Mouse (Mus musculus) embryonic facial prominence, embryonic 10.5 days (tissue): ENCODE measurements at regions not wholly inside any gene's neighbourhood (a gene's known extent, or its start where the extent isn't known, plus 50 kb on each side); places are given as distances from the start of the nearest gene placed in this dataset.

Experiments used
- DNase-seq: peaks from one replicate; pipeline ENCODE4 v3.0.0-alpha.2; 2017; ENCODE audit warnings: low spot score
- H3K27ac ChIP-seq: fragments of 300-500 bp; sonication (generic); replicated peaks from 2 replicates; pipeline ENCODE4 v1.5.1; 2016; ENCODE audit warnings: mild to moderate bottlenecking
- H3K27me3 ChIP-seq: fragments of 300-500 bp; sonication (generic); replicated peaks from 2 replicates; pipeline ENCODE4 v1.6.1; 2016; ENCODE audit warnings: low read depth, mild to moderate bottlenecking; ENCODE audit not compliant: poor library complexity, severe bottlenecking
- H3K36me3 ChIP-seq: fragments of 300-500 bp; sonication (generic); replicated peaks from 2 replicates; pipeline ENCODE4 v1.6.1; 2016; ENCODE audit warnings: mild to moderate bottlenecking, moderate library complexity
- H3K4me1 ChIP-seq: fragments of 300-500 bp; sonication (generic); 2 replicates; pipeline ENCODE4 v1.6.1; 2016
- H3K4me3 ChIP-seq: fragments of 300-500 bp; sonication (generic); 2 replicates; pipeline ENCODE4 v1.5.1; 2016; ENCODE audit warnings: mild to moderate bottlenecking, moderate library complexity
- H3K9me3 ChIP-seq: fragments of 300-500 bp; sonication (generic); 2 replicates; pipeline ENCODE4 v1.6.1; 2016; ENCODE audit warnings: mild to moderate bottlenecking
- WGBS: fragments of 180-500 bp; shearing (Covaris S2); methylation state at CpG from one replicate; pipeline ENCODE4 v1.1.7; 2016; 5-methylcytosine and 5-hydroxymethylcytosine counted together

DNA sequence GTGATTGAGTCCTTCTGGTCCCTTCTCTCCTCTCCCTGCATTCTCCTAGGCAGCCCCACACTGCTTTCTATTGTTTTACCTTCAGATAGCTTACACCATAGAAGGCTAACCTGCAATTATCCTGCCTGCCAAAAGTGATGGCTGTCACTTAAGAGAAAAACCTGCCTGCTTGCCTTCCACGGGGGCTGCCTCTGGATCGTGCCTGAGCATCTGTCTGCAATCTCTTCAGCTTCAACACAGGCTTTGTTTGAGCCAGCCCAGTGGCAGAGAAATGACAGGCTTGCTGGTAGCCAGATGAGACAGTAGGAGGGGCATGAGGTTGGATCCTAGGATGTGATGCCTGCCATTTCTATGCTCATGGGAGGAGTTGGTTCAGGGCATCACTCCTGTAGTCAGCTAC, 345.2 kb upstream of the Tshz3 start:
- no peaks in the 10 kb centered on the region for H3K9me3 ChIP-seq
- WGBS: 16% methylated on average over 2 of the region's 2 CpGs
- H3K27me3 ChIP-seq: no peaks in the 10 kb centered on the region
- peaks cover 31% of the 10 kb centered on the region for H3K4me1 ChIP-seq
- peak overlapping the region; percentile 36; the same call in 1 of the 2 replicates for H3K27ac ChIP-seq
- H3K36me3 ChIP-seq: no peaks in the 10 kb centered on the region
- H3K4me3 ChIP-seq: no peak overlapping the region
- DNase-seq: peak; percentile 62

DNA sequence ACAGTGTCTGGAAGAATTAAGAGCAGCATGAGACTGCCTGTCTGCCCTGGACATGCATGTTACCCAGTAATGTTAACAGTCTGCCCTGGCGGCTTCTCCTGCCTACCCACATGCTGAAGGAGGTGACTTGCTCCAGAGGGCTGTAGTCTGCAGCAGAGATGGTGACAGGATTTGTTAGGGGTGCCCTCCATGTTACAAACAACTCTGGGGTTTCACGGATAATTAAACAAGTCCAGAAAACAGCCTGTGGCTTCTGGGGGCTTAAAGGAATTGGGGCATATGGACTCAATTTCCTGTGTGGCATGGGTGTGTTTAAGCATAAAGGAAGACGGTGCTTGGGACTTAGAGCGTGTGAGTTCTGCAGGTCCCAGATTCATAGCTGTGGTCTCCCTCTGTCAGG, 347.3 kb upstream of the Tshz3 start:
- H3K27me3 ChIP-seq: no peaks in the 10 kb centered on the region
- peak overlapping the region; percentile 67 for H3K27ac ChIP-seq
- no peaks in the 10 kb centered on the region for H3K9me3 ChIP-seq
- H3K4me1 ChIP-seq: peaks cover 31% of the 10 kb centered on the region
- DNase-seq: peak; percentile 34
- H3K4me3 ChIP-seq: no peak overlapping the region
- H3K36me3 ChIP-seq: no peaks in the 10 kb centered on the region
- WGBS: 38% methylated on average over 4 of the region's 4 CpGs

DNA sequence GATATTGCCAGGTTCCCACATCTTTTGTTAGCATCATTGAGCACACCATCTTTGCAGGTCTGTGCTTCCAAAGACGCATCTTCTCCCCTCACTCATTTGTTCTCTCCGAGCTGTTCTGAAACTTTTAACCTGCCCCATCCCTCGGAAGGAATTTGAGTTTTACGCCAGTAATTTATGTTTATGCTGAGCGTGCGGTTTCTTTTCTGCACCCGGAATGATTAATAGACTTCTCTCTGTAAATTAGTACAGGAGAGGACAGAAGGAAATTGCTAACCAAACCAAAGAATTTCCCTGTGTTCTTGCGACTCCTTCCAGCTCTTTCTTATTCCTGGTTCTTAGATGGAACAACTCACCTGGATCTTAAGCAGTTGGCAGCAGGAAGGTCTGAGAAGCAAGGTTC, 349.7 kb upstream of the Tshz3 start:
- no peaks in the 10 kb centered on the region for H3K9me3 ChIP-seq
- no peak overlapping the region for H3K27ac ChIP-seq
- 91% methylated on average over 8 of the region's 8 CpGs for WGBS
- no peaks in the 10 kb centered on the region for H3K36me3 ChIP-seq
- no peaks in the 10 kb centered on the region for H3K27me3 ChIP-seq
- no peak for DNase-seq
- peaks cover 30% of the 10 kb centered on the region for H3K4me1 ChIP-seq
- no peak overlapping the region for H3K4me3 ChIP-seq

DNA sequence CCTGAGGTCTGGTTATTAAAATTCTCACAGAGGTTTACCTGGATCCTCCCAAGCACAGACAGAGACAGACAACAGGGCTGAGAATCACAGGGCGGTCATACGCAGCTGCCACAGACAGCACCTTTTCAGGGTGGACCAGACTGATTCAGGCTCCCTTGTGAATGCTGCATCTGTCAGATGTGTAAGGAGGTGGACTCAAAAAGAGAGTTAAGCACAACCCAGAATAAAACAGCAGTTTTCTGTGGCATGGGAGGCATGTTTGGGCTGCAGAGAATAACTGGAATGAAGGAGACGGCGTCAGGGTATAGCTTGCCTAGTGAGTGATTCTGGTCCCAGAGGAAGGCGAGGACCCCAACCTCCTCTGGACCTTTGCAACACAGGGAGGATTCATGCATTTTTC, 363.1 kb upstream of the Tshz3 start:
- WGBS: 94% methylated on average over 5 of the region's 5 CpGs
- peaks cover 22% of the 10 kb centered on the region for H3K4me1 ChIP-seq
- no peak overlapping the region for H3K27ac ChIP-seq
- H3K4me3 ChIP-seq: no peak overlapping the region
- no peaks in the 10 kb centered on the region for H3K27me3 ChIP-seq
- H3K9me3 ChIP-seq: no peaks in the 10 kb centered on the region
- DNase-seq: no peak
- no peaks in the 10 kb centered on the region for H3K36me3 ChIP-seq

DNA sequence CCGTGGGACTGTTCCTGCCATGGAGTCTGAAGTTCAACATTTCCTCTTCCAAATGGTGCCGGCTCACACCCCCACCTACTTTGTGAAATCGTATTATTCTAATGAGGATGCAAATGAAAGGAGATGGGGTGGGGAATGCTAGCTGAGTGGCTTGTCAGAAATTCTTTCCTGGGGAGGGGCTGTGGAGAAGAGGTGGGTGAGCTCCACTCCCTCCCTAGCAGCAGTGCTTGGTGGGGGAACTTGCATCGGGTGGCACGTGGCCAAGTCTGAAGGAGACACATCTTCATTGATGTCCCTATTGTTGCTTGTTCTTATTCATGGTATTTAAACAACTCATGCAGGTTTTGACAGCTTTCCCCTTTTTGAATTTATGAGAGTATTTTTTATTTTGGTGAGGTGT, 363.8 kb upstream of the Tshz3 start:
- Histone ChIP-seq H3K36me3 (no peaks in the 10 kb centered on the region), H3K4me3 (no peak overlapping the region), H3K4me1 (peaks cover 22% of the 10 kb centered on the region), H3K9me3 (no peaks in the 10 kb centered on the region), H3K27ac (no peak overlapping the region), H3K27me3 (no peaks in the 10 kb centered on the region)
- WGBS: 54% methylated on average over 5 of the region's 5 CpGs
- no peak for DNase-seq

DNA sequence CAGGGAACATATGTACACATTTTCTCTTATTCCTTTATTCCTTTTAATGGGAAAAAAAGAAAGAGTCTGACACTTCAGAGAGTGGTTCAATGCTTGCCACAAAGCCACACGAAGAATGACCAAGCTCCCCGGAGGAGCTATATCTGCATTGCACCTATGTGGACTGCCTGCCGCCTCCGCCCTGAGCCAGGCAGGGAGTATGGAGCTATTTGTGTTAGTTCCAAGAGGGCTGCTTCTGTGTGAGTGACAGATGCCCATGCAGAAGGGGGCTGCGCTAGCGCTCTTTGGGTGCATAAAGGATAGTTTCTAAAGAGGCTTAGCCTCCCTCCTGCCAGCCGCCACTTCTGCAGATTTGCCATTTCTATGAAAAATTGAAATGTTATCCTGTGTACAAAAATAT, 365.3 kb upstream of the Tshz3 start:
- Histone ChIP-seq H3K4me1 (peaks cover 22% of the 10 kb centered on the region), H3K9me3 (no peaks in the 10 kb centered on the region), H3K27me3 (no peaks in the 10 kb centered on the region), H3K36me3 (no peaks in the 10 kb centered on the region), H3K27ac (no peak overlapping the region), H3K4me3 (no peak overlapping the region)
- no peak for DNase-seq
- 86% methylated on average over 7 of the region's 7 CpGs for WGBS

DNA sequence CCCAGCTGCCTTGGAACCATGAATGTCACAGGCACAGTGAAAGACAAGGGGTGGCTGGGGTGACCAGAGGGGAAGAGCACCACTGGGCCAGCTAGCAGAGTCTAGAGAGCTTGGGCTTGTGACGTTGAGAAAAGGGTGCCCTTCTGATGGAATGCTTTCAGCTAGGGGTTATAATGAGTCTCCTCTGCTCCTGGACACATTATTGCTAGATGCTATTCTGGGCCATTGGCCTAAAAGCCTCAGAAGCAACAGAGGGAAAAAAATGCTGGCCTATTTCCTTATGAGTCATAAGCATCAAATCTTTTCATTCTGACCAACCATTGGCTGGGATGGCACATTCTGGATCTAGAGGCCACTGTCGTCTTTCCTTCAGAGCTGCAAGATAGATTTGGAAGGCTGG, 369.8 kb upstream of the Tshz3 start:
- DNase-seq: no peak
- Histone ChIP-seq H3K4me1 (peaks cover 6% of the 10 kb centered on the region), H3K27ac (no peak overlapping the region), H3K27me3 (no peaks in the 10 kb centered on the region), H3K4me3 (no peak overlapping the region), H3K36me3 (no peaks in the 10 kb centered on the region), H3K9me3 (0 out of 2 replicates have a peak, but pooled peaks cover 4% of the 10 kb centered on the region)
- WGBS: 91% methylated on average over 2 of the region's 2 CpGs

DNA sequence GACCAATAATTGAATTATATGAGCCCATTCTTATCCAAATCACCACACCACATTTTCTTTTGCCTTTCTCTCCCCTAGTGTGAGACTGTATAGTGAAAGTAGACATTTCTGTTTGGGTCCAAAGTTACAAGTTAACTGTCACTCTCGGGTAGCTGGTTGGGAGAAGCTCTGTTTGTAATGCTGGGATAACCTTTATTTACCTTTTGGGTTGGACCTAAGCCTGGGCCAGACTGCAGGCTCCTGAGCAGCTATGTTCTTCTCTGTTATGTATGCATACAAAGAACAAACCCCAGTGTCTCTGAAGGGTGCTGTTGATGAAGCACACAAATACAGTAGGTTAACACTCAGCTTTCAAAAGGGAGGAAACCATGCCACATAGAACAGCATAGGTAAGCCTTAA, 373.9 kb upstream of the Tshz3 start:
- Histone ChIP-seq H3K4me3 (no peak overlapping the region), H3K4me1 (peaks cover 7% of the 10 kb centered on the region; the same call in 1 of the 2 replicates), H3K36me3 (no peaks in the 10 kb centered on the region), H3K9me3 (0 out of 2 replicates have a peak, but pooled peaks cover 4% of the 10 kb centered on the region), H3K27me3 (no peaks in the 10 kb centered on the region), H3K27ac (no peak overlapping the region)
- DNase-seq: no peak
- WGBS: 86% methylated on average over 1 of the region's 1 CpGs

DNA sequence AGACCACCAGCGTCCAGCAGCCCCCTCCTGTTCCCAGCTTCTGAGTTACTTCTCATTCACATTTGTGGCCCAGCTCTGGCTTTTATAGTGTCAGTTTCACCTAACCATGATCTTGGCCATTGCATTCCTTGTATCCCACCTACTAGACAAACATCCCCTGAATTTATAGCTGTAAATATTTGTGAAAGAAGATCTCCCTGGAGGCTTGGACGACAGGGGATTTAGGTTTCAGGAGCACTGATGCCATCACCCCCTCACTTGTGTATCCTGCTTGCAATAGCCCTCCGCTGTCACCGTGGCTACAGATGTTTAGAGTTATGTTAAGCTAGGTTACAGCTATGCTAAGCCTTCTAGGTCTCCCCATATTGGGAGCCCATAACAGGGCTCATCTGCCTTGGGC, 375.7 kb upstream of the Tshz3 start:
- H3K9me3 ChIP-seq: 0 out of 2 replicates have a peak, but pooled peaks cover 4% of the 10 kb centered on the region
- no peak overlapping the region for H3K27ac ChIP-seq
- no peak for DNase-seq
- peaks cover 16% of the 10 kb centered on the region for H3K4me1 ChIP-seq
- H3K36me3 ChIP-seq: no peaks in the 10 kb centered on the region
- WGBS: 63% methylated on average over 4 of the region's 4 CpGs
- no peak overlapping the region for H3K4me3 ChIP-seq
- no peaks in the 10 kb centered on the region for H3K27me3 ChIP-seq

DNA sequence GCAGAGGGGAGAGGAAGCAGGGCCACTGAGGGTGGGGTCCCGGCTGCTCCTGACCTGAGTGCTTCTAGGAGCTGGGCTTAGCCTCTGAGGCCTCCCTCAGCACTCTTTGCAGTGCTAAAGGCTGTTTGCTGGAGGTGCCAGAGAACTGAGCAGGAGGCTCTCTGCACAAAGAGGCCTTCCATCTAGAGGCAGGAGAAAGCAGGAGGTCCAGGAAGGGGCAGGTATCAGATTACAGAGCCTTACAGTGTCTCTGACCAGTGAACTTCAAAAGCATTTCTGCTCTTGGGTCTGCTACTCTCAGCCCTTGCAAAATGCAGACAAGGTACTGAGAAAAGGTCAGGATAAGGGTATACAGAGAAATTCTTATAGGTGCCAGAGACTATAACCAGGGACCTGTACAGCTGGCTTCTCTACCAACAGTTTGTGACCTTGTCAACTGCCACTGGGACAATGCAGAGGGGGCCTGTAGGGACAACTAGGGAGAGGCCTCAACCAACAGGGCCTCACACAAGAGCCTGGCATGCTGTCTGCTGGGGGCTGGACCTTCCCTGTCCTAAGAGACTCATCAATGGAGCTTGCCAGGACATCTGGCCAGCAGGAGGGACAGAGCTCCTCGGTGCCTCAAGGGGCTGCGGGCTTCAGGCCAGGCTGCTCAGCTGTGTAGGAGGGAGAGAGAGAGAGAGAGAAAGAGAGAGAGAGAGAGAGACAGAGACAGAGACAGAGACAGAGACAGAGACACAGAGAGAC, 380.3 kb upstream of the Tshz3 start:
- Histone ChIP-seq H3K36me3 (no peaks in the 10 kb centered on the region), H3K9me3 (no peaks in the 10 kb centered on the region), H3K27ac (peak overlapping the region; percentile 81), H3K27me3 (no peaks in the 10 kb centered on the region), H3K4me1 (peaks cover 19% of the 10 kb centered on the region), H3K4me3 (no peak overlapping the region)
- WGBS: 43% methylated on average over 3 of the region's 3 CpGs
- DNase-seq: peak; percentile 29

DNA sequence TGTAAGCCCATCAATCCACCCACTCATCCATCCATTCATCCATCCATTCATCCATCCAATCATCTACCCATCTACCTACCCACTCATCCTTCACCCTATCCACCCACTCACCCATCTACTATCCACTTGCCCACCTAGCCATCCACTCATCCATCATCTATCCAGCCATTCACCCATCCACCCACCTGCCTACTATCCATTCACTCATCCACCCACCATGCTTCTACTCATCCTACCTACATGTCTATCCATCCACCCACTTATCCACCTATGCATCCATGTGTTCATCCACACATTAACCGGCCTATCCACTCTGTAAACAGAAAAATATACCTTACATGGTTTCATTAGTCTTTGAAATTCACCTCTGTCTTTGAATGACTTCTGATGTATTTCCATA, 384.2 kb upstream of the Tshz3 start:
- no peaks in the 10 kb centered on the region for H3K36me3 ChIP-seq

DNA sequence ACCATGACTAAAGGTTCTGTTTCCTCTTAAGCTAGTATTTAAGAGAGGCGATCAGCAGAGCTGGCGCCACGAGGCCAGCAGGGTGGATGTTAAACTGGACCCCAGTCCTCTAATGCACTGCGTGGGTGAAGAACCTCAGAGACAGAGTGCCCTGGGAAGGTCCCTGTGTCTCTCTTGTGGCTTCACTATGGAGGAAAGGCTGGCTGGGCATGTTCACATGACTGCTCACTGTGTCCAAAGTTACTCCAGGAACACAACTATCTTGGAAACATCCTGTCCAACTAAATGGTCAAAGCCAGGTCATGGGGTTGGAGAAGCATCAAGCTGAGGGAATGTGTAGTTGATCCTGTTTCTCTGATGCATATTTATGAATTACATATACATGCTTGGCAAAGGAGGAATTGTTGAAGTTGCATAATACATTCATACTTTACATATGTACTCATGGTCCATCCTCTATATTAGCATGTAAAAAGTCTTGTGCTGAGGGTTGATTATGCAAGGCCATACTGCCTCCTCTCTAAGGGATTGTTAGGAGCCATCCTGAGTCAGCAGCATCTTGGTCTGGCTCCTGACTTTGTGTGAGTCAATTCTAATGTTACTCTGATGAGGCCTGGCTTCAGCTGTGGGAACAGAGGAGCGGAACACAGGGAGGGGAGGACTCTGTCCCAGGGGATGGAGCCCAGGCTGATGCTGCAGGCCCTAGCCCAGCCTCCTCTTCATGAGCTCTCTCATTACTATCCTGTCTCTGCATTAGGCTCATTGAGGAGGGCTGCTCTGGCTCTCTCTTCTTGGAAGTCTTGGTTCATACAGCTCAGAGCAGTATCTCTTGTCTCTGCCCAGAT, 387.9 kb upstream of the Tshz3 start:
- H3K36me3 ChIP-seq: no peaks in the 10 kb centered on the region
- DNase-seq: no peak

More for the DNA sequence above, 384.2 kb upstream of the Tshz3 start:
- Histone ChIP-seq H3K27me3 (no peaks in the 10 kb centered on the region), H3K27ac (no peak overlapping the region), H3K4me3 (no peak overlapping the region), H3K9me3 (no peaks in the 10 kb centered on the region), H3K4me1 (peaks cover 19% of the 10 kb centered on the region)
- WGBS: 87% methylated on average over 1 of the region's 1 CpGs
- DNase-seq: no peak

DNA sequence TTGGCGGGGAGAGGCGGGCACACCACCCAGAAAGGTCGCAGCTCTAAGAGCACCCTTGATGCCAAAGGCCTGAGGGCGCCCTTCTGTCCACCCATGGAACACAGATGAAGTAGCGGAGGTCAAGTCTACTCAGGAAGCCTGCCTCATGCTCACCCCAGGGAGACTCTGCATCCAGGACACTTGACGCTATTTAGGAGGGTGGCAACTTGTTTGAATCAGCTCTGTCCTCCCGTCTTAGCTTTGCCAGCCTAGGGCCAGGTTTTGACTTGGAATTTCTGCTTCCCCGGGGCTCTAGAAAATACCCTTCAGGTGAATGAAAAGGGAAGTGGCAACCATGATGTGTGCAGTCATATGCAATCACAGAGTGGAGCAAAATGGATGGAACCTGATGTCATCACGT, 389.2 kb upstream of the Tshz3 start:
- Histone ChIP-seq H3K4me3 (no peak overlapping the region), H3K27me3 (no peaks in the 10 kb centered on the region), H3K9me3 (no peaks in the 10 kb centered on the region), H3K36me3 (no peaks in the 10 kb centered on the region), H3K27ac (no peak overlapping the region), H3K4me1 (peaks cover 6% of the 10 kb centered on the region; the same call in 1 of the 2 replicates)
- DNase-seq: no peak
- WGBS: 90% methylated on average over 9 of the region's 9 CpGs

More for the DNA sequence above, 387.9 kb upstream of the Tshz3 start:
- H3K27ac ChIP-seq: no peak overlapping the region
- no peak overlapping the region for H3K4me3 ChIP-seq
- no peaks in the 10 kb centered on the region for H3K27me3 ChIP-seq
- no peaks in the 10 kb centered on the region for H3K9me3 ChIP-seq
- 91% methylated on average over 5 of the region's 5 CpGs for WGBS
- peaks cover 6% of the 10 kb centered on the region; the same call in 1 of the 2 replicates for H3K4me1 ChIP-seq
